Mouse (Mus musculus) midbrain, embryonic 16.5 days (tissue): ENCODE measurements around the gene Ackr3. TPM values are rescaled to one million over a fixed set of nuclear protein-coding genes. Genes with fewer than 3 reads are reported as not detected.

Experiments used
- ATAC-seq: fragments of 200-750 bp; cut with Nextera tagmentation; 2 replicates; pipeline ENCODE4 v1.8.0; 2017; ENCODE audit warnings: moderate TSS enrichment
- H3K27ac ChIP-seq: fragments of 300-500 bp; sonication (generic); 2 replicates; pipeline ENCODE4 v1.5.1; 2014; ENCODE audit warnings: mild to moderate bottlenecking, low read length, mixed read lengths
- H3K27me3 ChIP-seq: fragments of 300-500 bp; sonication (generic); 2 replicates; pipeline ENCODE4 v1.6.1; 2014; ENCODE audit warnings: low read depth, low read length, mixed read lengths; ENCODE audit not compliant: control insufficient read depth, insufficient read depth
- H3K36me3 ChIP-seq: fragments of 300-500 bp; sonication (generic); 2 replicates; pipeline ENCODE4 v1.6.1; 2014; ENCODE audit warnings: mild to moderate bottlenecking, low read length, moderate library complexity, mixed read lengths; ENCODE audit not compliant: control insufficient read depth, insufficient read depth
- H3K4me1 ChIP-seq: fragments of 300-500 bp; sonication (generic); 2 replicates; pipeline ENCODE4 v1.6.1; 2014; ENCODE audit warnings: mild to moderate bottlenecking, low read length, mixed read lengths; ENCODE audit not compliant: control insufficient read depth, insufficient read depth
- H3K4me2 ChIP-seq: fragments of 300-500 bp; sonication (generic); 2 replicates; pipeline ENCODE4 v1.6.1; 2014; ENCODE audit warnings: mild to moderate bottlenecking, low read length, mixed read lengths
- H3K4me3 ChIP-seq: fragments of 300-500 bp; sonication (generic); 2 replicates; pipeline ENCODE4 v1.5.1; 2014; ENCODE audit warnings: low read depth, mild to moderate bottlenecking, low read length, moderate library complexity, mixed read lengths
- H3K9ac ChIP-seq: fragments of 300-500 bp; sonication (generic); 2 replicates; pipeline ENCODE4 v1.6.1; 2014; ENCODE audit warnings: low read depth, low read length, mixed read lengths
- H3K9me3 ChIP-seq: fragments of 300-500 bp; sonication (generic); replicated peaks from 2 replicates; pipeline ENCODE4 v1.6.1; 2014; ENCODE audit warnings: mild to moderate bottlenecking, low read length, mixed read lengths; ENCODE audit not compliant: control insufficient read depth, poor library complexity, severe bottlenecking
- WGBS: fragments of 180-500 bp; shearing (Covaris S2); extraction: QIAGEN DNeasy Blood & Tissue Kit; methylation state at CpG from one replicate; pipeline ENCODE4 v1.1.7; 2014; 5-methylcytosine and 5-hydroxymethylcytosine counted together
- polyA plus RNA-seq: library from polyadenylated mRNA; unstranded; fragments of >200 nt; fragmentation: Nextera tagmentation; extraction: Ambion mirVana; gene quantifications from 2 replicates; pipeline ENCODE4 v1.2.1, GENCODE M21; 2015

Ackr3 gene
- polyA plus RNA-seq, 1 experiment from 2014 or later: 10.9 TPM

DNA sequence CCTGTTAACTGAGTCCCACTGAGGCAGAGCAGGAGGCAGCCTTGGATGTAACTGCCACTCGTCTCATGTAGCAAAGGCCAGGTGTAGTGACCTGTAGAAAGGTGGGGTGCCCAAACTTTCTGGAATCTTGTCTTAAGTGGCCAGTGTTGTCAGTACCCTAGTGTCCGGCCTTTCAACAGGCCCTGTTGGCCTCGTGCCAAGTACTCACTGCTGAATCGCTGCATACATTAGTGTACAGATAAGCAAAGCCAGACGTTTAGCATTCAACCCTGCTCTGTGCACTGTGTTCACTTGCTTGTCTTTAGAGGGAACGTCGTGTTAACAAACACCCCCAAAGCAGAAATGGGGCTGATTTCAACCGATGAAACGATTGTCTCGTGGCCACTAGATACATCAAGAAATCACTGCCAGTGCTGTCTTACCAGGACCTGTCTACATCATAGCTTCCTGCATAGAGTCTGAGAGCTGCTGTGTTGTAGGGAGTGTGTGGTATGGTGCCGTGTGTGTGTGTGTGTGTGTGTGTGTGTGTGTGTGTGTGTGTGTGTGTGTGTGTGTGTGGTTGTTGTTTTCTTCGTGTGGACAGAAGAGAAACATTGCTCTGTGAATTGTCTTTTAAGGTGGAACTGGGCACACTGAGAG is 24.0 kb downstream of the Ackr3 start:
- Histone ChIP-seq H3K27me3 (no peaks in the 10 kb centered on the region), H3K4me2 (no peak overlapping the region), H3K4me1 (peaks cover 11% of the 10 kb centered on the region), H3K9me3 (no peaks in the 10 kb centered on the region), H3K9ac (no peak overlapping the region), H3K27ac (no peak overlapping the region), H3K36me3 (no peaks in the 10 kb centered on the region), H3K4me3 (no peak overlapping the region)
- 26% methylated on average over 12 of the region's 12 CpGs for WGBS
- ATAC-seq: peak; percentile 41; the same call in 1 of the 2 replicates

DNA sequence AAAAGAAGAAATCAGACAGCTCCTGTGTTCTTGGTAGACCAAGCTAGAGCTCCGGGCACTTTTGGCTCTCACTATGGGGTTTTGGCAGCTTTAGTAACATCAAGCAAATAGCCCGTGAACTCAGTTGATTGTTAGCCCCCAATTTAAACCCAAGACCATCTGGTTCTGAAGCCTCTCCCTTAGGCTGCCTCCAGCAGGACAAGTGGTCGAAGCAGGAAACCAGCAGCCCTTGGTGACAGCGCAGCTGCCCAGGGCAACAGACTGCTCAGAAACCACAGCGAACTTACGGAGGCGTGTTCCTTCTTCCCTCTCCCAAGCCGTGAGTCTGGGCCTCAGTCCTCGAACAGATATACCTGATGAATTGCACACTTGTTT is 24.5 kb downstream of the Ackr3 start:
- ATAC-seq: no peak
- Histone ChIP-seq H3K27ac (no peak overlapping the region), H3K4me3 (no peak overlapping the region), H3K4me1 (peaks cover 9% of the 10 kb centered on the region), H3K9me3 (no peaks in the 10 kb centered on the region), H3K36me3 (no peaks in the 10 kb centered on the region), H3K9ac (no peak overlapping the region), H3K27me3 (no peaks in the 10 kb centered on the region), H3K4me2 (no peak overlapping the region)
- 41% methylated on average over 9 of the region's 9 CpGs for WGBS

DNA sequence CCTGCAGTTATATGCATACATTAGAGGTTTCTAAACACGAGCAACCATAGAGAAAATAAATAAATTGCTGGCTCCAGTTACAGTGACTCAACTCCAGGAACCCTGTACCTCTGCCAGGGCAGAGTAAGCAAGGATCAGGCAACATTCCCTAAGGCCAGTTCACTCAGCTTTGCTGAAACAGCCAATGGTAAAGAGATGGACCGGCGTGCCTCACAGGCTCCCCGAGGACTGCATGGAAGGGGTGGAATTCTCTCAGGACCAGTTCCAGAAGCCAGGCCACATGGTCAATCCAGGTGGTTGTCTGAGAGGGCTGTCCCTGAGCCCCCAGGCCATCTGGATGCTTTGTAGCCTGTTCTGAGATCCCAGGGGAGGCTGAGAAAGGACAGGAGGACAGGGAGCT is 26.8 kb downstream of the Ackr3 start:
- no peak for ATAC-seq
- Histone ChIP-seq H3K27ac (no peak overlapping the region), H3K27me3 (no peaks in the 10 kb centered on the region), H3K9me3 (no peaks in the 10 kb centered on the region), H3K9ac (no peak overlapping the region), H3K36me3 (no peaks in the 10 kb centered on the region), H3K4me2 (no peak overlapping the region), H3K4me3 (no peak overlapping the region), H3K4me1 (peaks cover 14% of the 10 kb centered on the region)
- WGBS: 59% methylated on average over 4 of the region's 4 CpGs

DNA sequence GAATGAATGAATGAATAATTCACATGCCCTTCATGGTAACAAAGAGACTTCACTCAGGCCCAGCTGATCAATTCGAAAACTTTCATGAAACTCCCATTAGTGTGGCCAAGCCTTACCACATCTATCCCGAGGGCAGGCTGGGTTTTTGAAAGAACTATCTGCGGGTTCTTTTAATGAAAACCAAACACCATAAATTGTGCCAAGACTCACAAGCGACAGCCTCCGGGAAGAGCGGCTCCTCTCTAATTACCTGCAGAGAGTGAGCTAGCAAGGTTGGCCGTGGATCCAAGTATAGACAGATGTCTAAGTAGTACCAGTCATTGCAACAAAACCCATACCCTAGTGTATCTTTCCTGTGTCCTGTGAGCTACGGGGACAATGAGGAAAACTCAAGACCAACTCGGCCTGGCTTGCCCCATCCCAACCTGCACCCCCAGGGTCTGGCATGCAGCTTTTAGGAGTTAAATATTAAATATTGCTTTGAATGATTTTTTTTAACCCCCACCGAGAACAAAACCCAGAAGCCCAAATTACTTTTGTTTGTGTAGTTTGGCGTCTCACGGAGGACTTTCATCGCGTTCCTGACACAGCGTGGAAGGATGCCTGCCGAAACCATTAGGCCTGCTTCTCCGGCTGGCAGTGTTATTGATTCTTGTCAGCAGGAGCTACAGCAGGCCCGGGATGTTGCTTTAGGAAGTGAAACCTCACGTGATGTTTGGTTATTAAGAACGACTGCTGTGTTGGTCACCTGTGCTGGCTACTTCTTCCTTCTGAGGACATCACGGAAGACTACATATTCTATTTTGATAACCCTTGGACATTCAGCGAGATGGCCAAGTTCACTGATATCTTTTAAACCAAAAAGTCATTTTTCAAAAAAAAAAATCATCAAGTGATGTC is 28.1 kb downstream of the Ackr3 start:
- Histone ChIP-seq H3K36me3 (no peaks in the 10 kb centered on the region), H3K9me3 (no peaks in the 10 kb centered on the region), H3K4me2 (no peak overlapping the region), H3K27me3 (no peaks in the 10 kb centered on the region), H3K9ac (no peak overlapping the region), H3K27ac (no peak overlapping the region), H3K4me3 (no peak overlapping the region), H3K4me1 (peaks cover 14% of the 10 kb centered on the region)
- ATAC-seq: no peak
- WGBS: 71% methylated on average over 22 of the region's 22 CpGs

DNA sequence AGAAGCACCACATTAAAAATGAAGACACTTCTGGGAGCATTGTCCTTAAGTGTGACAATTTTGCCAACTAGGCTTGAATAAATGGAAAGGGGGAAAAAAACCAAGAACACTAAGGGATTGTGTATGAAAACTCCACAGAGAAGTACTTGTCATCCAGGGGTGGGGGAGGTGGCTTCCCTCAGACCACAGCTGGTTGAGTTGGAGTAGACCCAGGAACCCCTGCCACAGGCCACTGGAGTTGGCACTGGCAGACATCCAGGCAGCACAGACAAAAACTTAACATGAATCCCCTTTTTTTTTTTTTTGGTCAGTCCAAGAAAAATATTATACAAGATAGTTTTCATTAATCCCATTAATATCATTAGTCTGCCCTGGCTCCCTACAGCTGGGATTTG is 28.7 kb downstream of the Ackr3 start:
- H3K9ac ChIP-seq: no peak overlapping the region
- peaks cover 14% of the 10 kb centered on the region for H3K4me1 ChIP-seq
- H3K4me3 ChIP-seq: no peak overlapping the region
- ATAC-seq: no peak
- H3K4me2 ChIP-seq: no peak overlapping the region
- H3K27ac ChIP-seq: no peak overlapping the region
- no peaks in the 10 kb centered on the region for H3K36me3 ChIP-seq
- no peaks in the 10 kb centered on the region for H3K27me3 ChIP-seq
- no peaks in the 10 kb centered on the region for H3K9me3 ChIP-seq

DNA sequence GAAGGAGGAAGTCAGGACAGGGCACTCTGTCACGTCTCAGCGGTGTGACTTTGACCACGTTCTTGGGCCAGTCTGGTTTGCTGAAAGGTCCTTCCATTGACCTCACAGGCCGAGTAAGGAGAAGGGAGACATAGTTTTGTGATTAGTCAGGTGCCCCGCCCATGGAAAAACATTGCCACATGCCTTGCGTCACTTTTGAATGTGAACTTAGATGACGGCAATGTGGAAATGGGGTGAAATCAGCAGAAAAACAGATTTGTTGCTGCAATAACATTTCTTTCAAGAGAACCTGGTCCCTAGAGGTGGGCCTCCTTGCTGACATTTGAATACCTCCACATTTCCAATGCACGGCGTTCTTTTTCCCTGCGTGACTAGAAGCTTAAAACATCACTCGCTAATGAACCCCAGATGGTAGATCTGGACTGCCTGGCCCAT is 30.9 kb downstream of the Ackr3 start:
- Histone ChIP-seq H3K9me3 (no peaks in the 10 kb centered on the region), H3K27ac (no peak overlapping the region), H3K36me3 (no peaks in the 10 kb centered on the region), H3K27me3 (no peaks in the 10 kb centered on the region), H3K4me3 (no peak overlapping the region), H3K9ac (no peak overlapping the region), H3K4me2 (no peak overlapping the region), H3K4me1 (peaks cover 6% of the 10 kb centered on the region)
- WGBS: 82% methylated on average over 11 of the region's 11 CpGs
- ATAC-seq: no peak

DNA sequence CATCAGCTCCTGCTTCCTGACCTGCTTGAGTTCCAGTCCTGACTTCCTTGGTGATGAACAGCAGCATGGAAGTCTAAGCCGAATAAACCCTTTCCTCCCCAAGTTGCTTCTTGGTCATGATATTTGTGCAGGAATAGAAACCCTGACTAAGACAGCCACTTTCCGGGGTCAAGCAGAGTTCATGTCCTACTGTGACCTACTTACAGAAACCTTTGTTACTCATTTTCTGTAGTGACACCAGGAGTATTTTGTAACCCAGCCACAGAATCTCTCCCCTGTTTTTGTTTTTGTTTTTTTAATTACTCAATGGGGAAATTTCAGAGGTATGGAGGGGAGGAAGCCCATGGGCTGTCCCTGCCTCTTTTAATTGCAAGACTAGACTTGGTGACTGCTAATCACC is 32.9 kb downstream of the Ackr3 start:
- Histone ChIP-seq H3K4me3 (no peak overlapping the region), H3K9me3 (no peaks in the 10 kb centered on the region), H3K9ac (no peak overlapping the region), H3K27me3 (no peaks in the 10 kb centered on the region), H3K4me2 (no peak overlapping the region), H3K4me1 (peaks cover 6% of the 10 kb centered on the region), H3K36me3 (no peaks in the 10 kb centered on the region), H3K27ac (no peak overlapping the region)
- ATAC-seq: no peak
- 98% methylated on average over 2 of the region's 2 CpGs for WGBS

DNA sequence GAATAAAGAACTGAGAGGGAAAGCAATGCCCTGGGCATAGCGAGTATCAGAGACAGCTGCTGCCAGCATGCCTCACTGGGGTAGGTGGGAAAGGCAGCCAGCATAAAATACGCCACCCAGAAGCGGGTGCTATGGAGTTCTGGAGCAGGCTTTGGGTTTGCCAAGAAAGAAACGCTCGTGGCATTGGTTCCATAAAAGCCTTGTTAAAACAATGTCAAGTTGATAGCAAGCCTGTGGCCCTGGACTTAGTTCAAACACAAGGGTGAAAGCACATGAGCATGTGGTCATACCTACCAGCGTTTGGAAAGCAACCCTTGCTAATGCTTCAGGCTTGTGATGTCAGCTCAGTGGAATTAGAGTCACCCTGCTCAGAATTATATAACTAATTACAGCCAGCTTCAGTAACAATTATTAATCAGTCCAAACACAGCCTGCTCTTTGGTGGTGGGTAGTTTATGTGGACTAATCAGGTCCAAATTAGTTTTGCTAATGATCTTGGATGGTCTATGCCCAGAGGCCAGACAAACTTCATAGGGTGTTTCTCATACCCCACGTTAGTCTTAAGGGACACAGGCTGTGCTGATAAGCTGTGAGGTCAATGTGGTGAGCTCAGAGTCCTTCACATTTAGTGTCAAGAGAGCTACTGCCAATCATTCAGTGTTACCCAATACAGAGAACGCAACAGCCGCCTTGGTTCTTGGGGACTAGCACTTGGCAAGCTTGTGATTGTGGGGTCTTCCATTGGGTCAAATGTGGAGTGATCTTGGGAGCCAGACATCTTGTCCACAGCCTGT is 34.5 kb downstream of the Ackr3 start:
- Histone ChIP-seq H3K9ac (no peak overlapping the region), H3K27ac (no peak overlapping the region), H3K9me3 (no peaks in the 10 kb centered on the region), H3K4me1 (peaks cover 5% of the 10 kb centered on the region), H3K4me3 (no peak overlapping the region), H3K4me2 (no peak overlapping the region), H3K36me3 (no peaks in the 10 kb centered on the region), H3K27me3 (no peaks in the 10 kb centered on the region)
- ATAC-seq: no peak
- 90% methylated on average over 9 of the region's 9 CpGs for WGBS
